Mouse (Mus musculus) midbrain, embryonic 15.5 days (tissue): ENCODE results near the gene Ntm. TPM values are rescaled to one million over a fixed set of nuclear protein-coding genes. Genes with fewer than 3 reads are reported as not detected.

ENCODE experiments used
- ATAC-seq: fragments of 200-750 bp; cut with Nextera tagmentation; replicated peaks from 2 replicates; pipeline ENCODE4 v1.8.0; 2017; ENCODE audit warnings: moderate TSS enrichment
- H3K27ac ChIP-seq: fragments of 300-500 bp; sonication (generic); 2 replicates; pipeline ENCODE4 v1.5.1; 2015; ENCODE audit warnings: mild to moderate bottlenecking, inconsistent platforms
- H3K27me3 ChIP-seq: fragments of 300-500 bp; sonication (generic); replicated peaks from 2 replicates; pipeline ENCODE4 v1.6.1; 2015; ENCODE audit warnings: inconsistent platforms
- H3K36me3 ChIP-seq: fragments of 300-500 bp; sonication (generic); replicated peaks from 2 replicates; pipeline ENCODE4 v1.6.1; 2015; ENCODE audit warnings: inconsistent platforms
- H3K4me1 ChIP-seq: fragments of 300-500 bp; sonication (generic); 2 replicates; pipeline ENCODE4 v1.6.1; 2015; ENCODE audit warnings: inconsistent platforms
- H3K4me2 ChIP-seq: fragments of 300-500 bp; sonication (generic); 2 replicates; pipeline ENCODE4 v1.6.1; 2015; ENCODE audit warnings: inconsistent platforms, mild to moderate bottlenecking, moderate library complexity
- H3K4me3 ChIP-seq: fragments of 300-500 bp; sonication (generic); 2 replicates; pipeline ENCODE4 v1.5.1; 2015; ENCODE audit warnings: mild to moderate bottlenecking, inconsistent platforms
- H3K9ac ChIP-seq: fragments of 300-500 bp; sonication (generic); 2 replicates; pipeline ENCODE4 v1.6.1; 2015; ENCODE audit warnings: mild to moderate bottlenecking, inconsistent platforms
- H3K9me3 ChIP-seq: fragments of 300-500 bp; sonication (generic); 2 replicates; pipeline ENCODE4 v1.6.1; 2016; ENCODE audit warnings: inconsistent platforms
- WGBS: fragments of 180-500 bp; shearing (Covaris S2); methylation state at CpG from one replicate; pipeline ENCODE4 v1.1.7; 2015; ENCODE audit warnings: mixed read lengths; 5-methylcytosine and 5-hydroxymethylcytosine counted together
- polyA plus RNA-seq: library from polyadenylated mRNA; unstranded; fragments of >200 nt; fragmentation: Nextera tagmentation; extraction: Ambion mirVana; gene quantifications from 2 replicates; pipeline ENCODE4 v1.2.1, GENCODE M21; 2015

Ntm gene
- 230 and 246 TPM in 2 replicates for polyA plus RNA-seq

GRCm38 (mm10) chr9:29962978-29963377 is at the start of gene Ntm:
TSS of gene Ntm (minus strand) at chr9:29963141.
- 9% methylated on average over 8 of the region's 8 CpGs for WGBS
- peak within 1 kb of the TSS; percentile 60 for H3K4me3 ChIP-seq
- H3K9ac ChIP-seq = peak within 1 kb of the TSS; percentile 47
- H3K9me3 ChIP-seq = no peaks in the 10 kb centered on the region
- H3K4me1 ChIP-seq = peaks cover 36% of the 10 kb centered on the region
- no peaks in the 10 kb centered on the region for H3K27me3 ChIP-seq
- ATAC-seq = peak; percentile 81
- H3K27ac ChIP-seq = peak within 1 kb of the TSS; percentile 88
- no peaks in the 10 kb centered on the region for H3K36me3 ChIP-seq
- H3K4me2 ChIP-seq = peak within 1 kb of the TSS; percentile 73

DNA sequence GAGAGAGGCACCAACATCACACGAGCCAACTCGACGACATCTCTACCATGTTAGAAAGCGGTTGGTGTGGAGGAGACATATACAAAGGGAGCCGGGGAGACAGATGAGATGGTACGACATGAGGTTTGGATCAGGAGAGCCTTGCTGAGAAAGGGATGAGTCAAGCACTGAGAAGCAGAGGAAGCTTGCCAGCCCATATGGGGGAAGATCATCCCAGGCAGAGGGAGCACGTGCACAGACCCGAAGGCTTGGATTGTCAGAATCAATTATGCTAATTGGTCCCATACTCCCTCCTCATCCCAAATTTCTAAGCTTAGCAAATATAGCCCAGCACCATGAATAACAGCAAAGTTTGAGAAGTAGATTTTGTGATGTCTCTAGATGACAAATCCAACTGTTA is 42.8 kb upstream of the Ntm start:
- no peaks in the 10 kb centered on the region for H3K9me3 ChIP-seq
- no peak overlapping the region for H3K27ac ChIP-seq
- WGBS = 84% methylated on average over 8 of the region's 8 CpGs
- no peak for ATAC-seq
- no peaks in the 10 kb centered on the region for H3K4me1 ChIP-seq
- H3K4me3 ChIP-seq = no peak overlapping the region
- H3K4me2 ChIP-seq = no peak overlapping the region
- 0 out of 2 replicates have a peak, but pooled peaks cover 3% of the 10 kb centered on the region for H3K27me3 ChIP-seq
- H3K9ac ChIP-seq = no peak overlapping the region
- no peaks in the 10 kb centered on the region for H3K36me3 ChIP-seq

- Histone ChIP-seq H3K9me3 (no peaks in the 10 kb centered on the region), H3K9ac (no peak overlapping the region), H3K36me3 (no peaks in the 10 kb centered on the region), H3K27ac (no peak overlapping the region), H3K4me3 (no peak overlapping the region), H3K27me3 (0 out of 2 replicates have a peak, but pooled peaks cover 3% of the 10 kb centered on the region), H3K4me1 (no peaks in the 10 kb centered on the region), H3K4me2 (no peak overlapping the region)
- WGBS = 24% methylated on average over 3 of the region's 3 CpGs
- no peak for ATAC-seq
Observed at GRCm38 (mm10) chr9:30003612-30004011, 40.7 kb upstream of the Ntm start.

DNA sequence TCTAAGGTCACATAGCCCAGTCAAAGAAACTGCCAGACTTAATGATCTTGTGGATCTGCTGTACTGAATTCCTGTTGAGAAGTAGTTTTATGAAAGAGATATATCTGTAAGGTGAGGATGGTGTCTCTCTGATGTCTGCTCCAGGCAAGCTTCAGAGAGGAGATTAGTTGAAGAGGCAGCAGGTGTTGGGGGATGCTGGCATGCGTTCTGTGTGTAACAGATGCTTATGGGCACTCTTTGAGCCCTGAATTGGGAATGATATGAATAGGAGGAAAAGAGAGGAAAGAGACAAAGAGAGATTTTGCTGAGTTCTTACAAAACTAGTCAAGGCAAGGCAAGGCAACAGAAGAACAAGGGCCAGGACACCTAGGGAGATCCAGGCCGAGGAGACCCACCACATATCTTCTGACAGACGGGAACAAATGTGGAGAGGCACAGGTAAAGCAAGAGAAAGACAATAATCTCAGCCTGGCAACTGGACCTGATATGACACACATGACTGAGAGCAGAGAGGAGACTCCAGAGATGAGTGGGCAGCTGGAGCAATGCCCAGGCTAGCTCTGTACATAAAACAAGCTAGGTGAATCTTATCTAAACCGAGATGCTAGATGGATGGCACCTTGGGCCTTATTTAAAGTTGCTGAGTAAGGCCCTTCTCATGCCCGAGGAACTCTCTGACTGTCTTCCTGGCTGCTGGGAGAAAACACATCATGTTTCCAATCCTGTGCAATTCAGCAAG is 18.4 kb upstream of the Ntm start:
- Histone ChIP-seq H3K36me3 (no peaks in the 10 kb centered on the region), H3K4me1 (no peaks in the 10 kb centered on the region), H3K9ac (no peak overlapping the region), H3K9me3 (no peaks in the 10 kb centered on the region), H3K27ac (no peak overlapping the region), H3K4me3 (no peak overlapping the region), H3K27me3 (no peaks in the 10 kb centered on the region), H3K4me2 (no peak overlapping the region)
- no peak for ATAC-seq
- WGBS = 80% methylated on average over 5 of the region's 5 CpGs

DNA sequence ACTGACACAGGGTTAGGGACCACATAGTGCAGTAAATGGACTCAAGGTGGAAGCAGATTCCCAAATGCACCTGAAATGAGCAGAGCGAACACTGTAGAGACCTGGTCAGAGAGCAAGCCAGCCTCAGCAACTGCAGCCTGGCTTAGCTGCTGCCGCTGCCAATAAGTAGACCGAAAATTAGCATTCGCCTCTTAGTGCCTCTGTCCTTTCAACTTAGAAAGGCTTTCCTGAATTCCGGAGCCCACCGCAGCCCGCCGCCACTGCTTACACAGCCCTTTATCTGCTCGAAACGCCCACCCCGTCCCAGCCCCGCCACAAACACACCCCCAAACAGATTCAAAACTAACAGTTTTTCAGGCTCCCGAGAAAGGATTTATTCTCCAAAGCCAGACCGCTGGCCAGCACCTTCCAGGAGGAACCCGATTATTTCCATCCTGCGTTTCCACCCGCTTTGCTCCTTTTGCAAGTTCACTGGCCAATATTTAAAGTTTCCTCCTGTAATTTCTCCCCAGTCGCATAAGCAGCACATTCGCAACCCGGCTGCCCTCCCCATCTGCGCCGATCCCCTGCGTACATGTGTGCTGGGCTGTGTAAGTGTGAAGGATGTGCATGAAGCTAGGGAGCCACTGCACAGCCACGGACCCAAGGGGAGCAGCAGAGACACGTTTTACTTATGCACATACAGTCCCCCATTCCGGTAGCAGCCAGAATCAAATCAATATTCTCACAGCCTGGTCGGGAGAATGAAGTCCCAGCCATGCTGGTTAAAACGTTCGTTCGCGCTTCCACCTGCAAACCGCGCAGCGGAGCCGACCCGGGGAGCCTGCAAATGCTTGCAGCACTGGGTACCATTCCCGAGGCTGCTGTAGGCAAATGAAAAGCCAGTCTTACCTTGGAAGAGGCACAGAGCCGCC is 730 bp downstream of the Ntm start:
- H3K9me3 ChIP-seq = no peaks in the 10 kb centered on the region

GRCm38 (mm10) chr9:29961512-29961911 is 1.4 kb downstream of the Ntm start:
- Histone ChIP-seq H3K9me3 (no peaks in the 10 kb centered on the region), H3K36me3 (no peaks in the 10 kb centered on the region), H3K4me3 (peak overlapping the region; percentile 60), H3K27ac (peak overlapping the region; percentile 88), H3K9ac (peak overlapping the region; percentile 47), H3K4me1 (peaks cover 45% of the 10 kb centered on the region), H3K27me3 (no peaks in the 10 kb centered on the region), H3K4me2 (peak overlapping the region; percentile 73)
- WGBS = 34% methylated on average over 2 of the region's 2 CpGs
- no peak for ATAC-seq

More for the DNA sequence above, 730 bp downstream of the Ntm start:
- Histone ChIP-seq H3K27me3 (no peaks in the 10 kb centered on the region), H3K27ac (peak overlapping the region; percentile 88), H3K36me3 (no peaks in the 10 kb centered on the region), H3K4me1 (peaks cover 38% of the 10 kb centered on the region), H3K4me2 (peak overlapping the region; percentile 73), H3K9ac (peak overlapping the region; percentile 47), H3K4me3 (peak overlapping the region; percentile 60)
- 1% methylated on average over 38 of the region's 38 CpGs for WGBS
- ATAC-seq = peak; percentile 86

GRCm38 (mm10) chr9:29960741-29961140 is 2.2 kb downstream of the Ntm start:
- Histone ChIP-seq H3K9me3 (no peaks in the 10 kb centered on the region), H3K4me2 (peak overlapping the region; percentile 73), H3K9ac (peak overlapping the region; percentile 47), H3K36me3 (no peaks in the 10 kb centered on the region), H3K27me3 (no peaks in the 10 kb centered on the region), H3K4me3 (peak overlapping the region; percentile 60), H3K27ac (0 out of 2 replicates have a peak overlapping the region, but pooled peaks have one; percentile 88), H3K4me1 (peaks cover 46% of the 10 kb centered on the region)
- ATAC-seq = no peak
- WGBS = 70% methylated on average over 5 of the region's 5 CpGs

- Histone ChIP-seq H3K4me1 (peaks cover 46% of the 10 kb centered on the region), H3K4me3 (peak overlapping the region; percentile 60), H3K4me2 (peak overlapping the region; percentile 73), H3K9ac (peak overlapping the region; percentile 47; the same call in 1 of the 2 replicates), H3K36me3 (no peaks in the 10 kb centered on the region), H3K27me3 (no peaks in the 10 kb centered on the region), H3K9me3 (no peaks in the 10 kb centered on the region), H3K27ac (peak overlapping the region; percentile 57)
- WGBS = 28% methylated on average over 3 of the region's 3 CpGs
- no peak for ATAC-seq
Observed at GRCm38 (mm10) chr9:29960236-29960635, 2.7 kb downstream of the Ntm start.

DNA sequence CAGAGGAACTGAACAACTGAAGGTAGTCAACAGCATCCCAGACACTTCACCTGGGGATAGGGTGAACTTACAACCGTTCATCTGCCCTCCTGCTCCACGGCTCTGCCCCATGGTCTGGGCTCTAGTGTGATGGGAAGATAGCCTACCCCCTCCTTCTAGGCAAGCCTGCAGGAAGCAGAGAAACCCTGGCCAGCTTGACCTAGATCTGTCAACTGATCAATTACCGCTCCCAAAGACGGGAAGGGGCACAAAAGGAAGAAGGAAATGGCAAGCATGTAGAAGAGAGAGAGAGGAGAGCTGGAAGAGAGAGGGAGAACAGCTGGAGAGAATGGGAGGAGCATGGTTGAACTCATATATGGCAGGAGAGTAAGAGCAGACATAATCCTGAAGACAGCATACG is 6.0 kb downstream of the Ntm start:
- 75% methylated on average over 5 of the region's 5 CpGs for WGBS
- no peak for ATAC-seq
- Histone ChIP-seq H3K36me3 (no peaks in the 10 kb centered on the region), H3K4me1 (peaks cover 42% of the 10 kb centered on the region), H3K9ac (no peak overlapping the region), H3K27me3 (no peaks in the 10 kb centered on the region), H3K27ac (no peak overlapping the region), H3K4me2 (no peak overlapping the region), H3K9me3 (no peaks in the 10 kb centered on the region), H3K4me3 (no peak overlapping the region)

DNA sequence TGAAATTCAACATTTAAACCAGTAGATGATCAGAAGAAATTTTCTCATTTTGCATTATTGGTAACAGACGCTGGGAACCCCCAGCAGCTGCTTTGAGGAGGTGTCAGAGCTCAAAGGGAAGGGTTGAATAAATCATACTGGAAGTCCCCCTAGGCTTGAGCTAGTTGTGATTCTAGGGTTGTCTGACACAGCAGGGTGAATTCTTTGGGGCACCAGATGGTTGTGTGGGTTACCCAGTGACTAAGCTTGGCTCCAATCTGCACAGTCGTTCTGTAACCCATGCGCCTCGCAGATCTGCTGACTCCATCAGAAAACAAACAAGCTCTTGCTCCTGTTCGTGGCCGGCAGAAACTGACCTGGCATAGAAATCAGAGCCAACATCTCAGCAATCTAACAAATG is 8.9 kb downstream of the Ntm start:
- Histone ChIP-seq H3K9me3 (no peaks in the 10 kb centered on the region), H3K9ac (no peak overlapping the region), H3K27me3 (no peaks in the 10 kb centered on the region), H3K27ac (no peak overlapping the region), H3K4me1 (peaks cover 15% of the 10 kb centered on the region), H3K4me3 (no peak overlapping the region), H3K36me3 (no peaks in the 10 kb centered on the region), H3K4me2 (no peak overlapping the region)
- whole genome bisulfite sequencing = 73% methylated on average over 6 of the region's 6 CpGs
- no peak for ATAC-seq

GRCm38 (mm10) chr9:29949041-29949440 is 13.9 kb downstream of the Ntm start:
- Histone ChIP-seq H3K36me3 (no peaks in the 10 kb centered on the region), H3K9ac (no peak overlapping the region), H3K4me2 (no peak overlapping the region), H3K9me3 (no peaks in the 10 kb centered on the region), H3K4me3 (no peak overlapping the region), H3K4me1 (no peaks in the 10 kb centered on the region), H3K27me3 (no peaks in the 10 kb centered on the region), H3K27ac (no peak overlapping the region)
- no peak for ATAC-seq
- 71% methylated on average over 3 of the region's 3 CpGs for WGBS
